Mouse (Mus musculus): ENCODE measurements around the gene Uba5. TPM values are rescaled to one million over a fixed set of nuclear protein-coding genes. Genes with fewer than 3 reads are reported as not detected.
A peak's percentile ranks its signal among the peaks of the same experiment; 100 is the strongest.

Gene Uba5
- polyA plus RNA-seq, 1 experiment from 2014 or later, result 41.7 TPM

GRCm38 (mm10) chr9:104040362-104040761 lies 22.6 kb downstream of the Uba5 start, which contains the start of gene Gm28305:
Gene Gm28305, plus strand, starts transcription at chr9:104040662.
- no peaks in the 10 kb centered on the region for H3K4me1 ChIP-seq (replicated peaks; ENCODE audit: control insufficient read depth, insufficient read depth, low read length)
- H3K36me3 ChIP-seq (ENCODE audit: control insufficient read depth, insufficient read depth, low read length), result peaks cover 2% of the 10 kb centered on the region; the same call in 1 of the 2 replicates
- WGBS, result 59% methylated on average over 2 of the region's 2 CpGs
- no peaks in the 10 kb centered on the region for H3K27me3 ChIP-seq (replicated peaks; ENCODE audit: control insufficient read depth, insufficient read depth, low read length)
- no peak within 1 kb of the TSS for H3K4me2 ChIP-seq
- H3K4me3 ChIP-seq (ENCODE audit: low read depth, low read length), result no peak within 1 kb of the TSS
- no peak within 1 kb of the TSS for H3K27ac ChIP-seq (ENCODE audit: low read depth, low read length)
- H3K9me3 ChIP-seq (ENCODE audit: control insufficient read depth, low read length), result no peaks in the 10 kb centered on the region
- H3K9ac ChIP-seq (ENCODE audit: low read depth, low read length), result no peak within 1 kb of the TSS
- ATAC-seq (replicated peaks; ENCODE audit: low FRiP score) (no peak), DNase-seq (ENCODE audit: low spot score) (no peak)

GRCm38 (mm10) chr9:104039742-104040141 lies 23.2 kb downstream of the Uba5 start:
- DNase-seq (ENCODE audit: low spot score) (no peak), ATAC-seq (replicated peaks; ENCODE audit: low FRiP score) (no peak)
- Histone ChIP-seq H3K9me3 (ENCODE audit: control insufficient read depth, low read length) (no peaks in the 10 kb centered on the region), H3K27ac (ENCODE audit: low read depth, low read length) (no peak overlapping the region), H3K36me3 (ENCODE audit: control insufficient read depth, insufficient read depth, low read length) (peaks cover 2% of the 10 kb centered on the region; the same call in 1 of the 2 replicates), H3K4me1 (replicated peaks; ENCODE audit: control insufficient read depth, insufficient read depth, low read length) (no peaks in the 10 kb centered on the region), H3K4me2 (no peak overlapping the region), H3K27me3 (replicated peaks; ENCODE audit: control insufficient read depth, insufficient read depth, low read length) (no peaks in the 10 kb centered on the region), H3K9ac (ENCODE audit: low read depth, low read length) (no peak overlapping the region), H3K4me3 (ENCODE audit: low read depth, low read length) (no peak overlapping the region)
- WGBS, result 67% methylated on average over 4 of the region's 4 CpGs

GRCm38 (mm10) chr9:104039031-104039695 lies 23.8 kb downstream of the Uba5 start:
- no peaks in the 10 kb centered on the region for H3K9me3 ChIP-seq (ENCODE audit: control insufficient read depth, low read length)
- ATAC-seq (replicated peaks; ENCODE audit: low FRiP score) (no peak), DNase-seq (ENCODE audit: low spot score) (no peak)
- no peak overlapping the region for H3K27ac ChIP-seq (ENCODE audit: low read depth, low read length)
- no peaks in the 10 kb centered on the region for H3K27me3 ChIP-seq (replicated peaks; ENCODE audit: control insufficient read depth, insufficient read depth, low read length)
- 0 out of 2 replicates have a peak, but pooled peaks cover 2% of the 10 kb centered on the region for H3K36me3 ChIP-seq (ENCODE audit: control insufficient read depth, insufficient read depth, low read length)
- H3K4me1 ChIP-seq (replicated peaks; ENCODE audit: control insufficient read depth, insufficient read depth, low read length), result no peaks in the 10 kb centered on the region
- no peak overlapping the region for H3K4me3 ChIP-seq (ENCODE audit: low read depth, low read length)
- no peak overlapping the region for H3K9ac ChIP-seq (ENCODE audit: low read depth, low read length)
- no peak overlapping the region for H3K4me2 ChIP-seq
- 86% methylated on average over 21 of the region's 21 CpGs for WGBS

- Histone ChIP-seq H3K36me3 (ENCODE audit: control insufficient read depth, insufficient read depth, low read length) (0 out of 2 replicates have a peak, but pooled peaks cover 2% of the 10 kb centered on the region), H3K27ac (ENCODE audit: low read depth, low read length) (no peak overlapping the region), H3K4me2 (no peak overlapping the region), H3K27me3 (replicated peaks; ENCODE audit: control insufficient read depth, insufficient read depth, low read length) (no peaks in the 10 kb centered on the region), H3K4me1 (replicated peaks; ENCODE audit: control insufficient read depth, insufficient read depth, low read length) (no peaks in the 10 kb centered on the region), H3K9me3 (ENCODE audit: control insufficient read depth, low read length) (no peaks in the 10 kb centered on the region), H3K4me3 (ENCODE audit: low read depth, low read length) (no peak overlapping the region), H3K9ac (ENCODE audit: low read depth, low read length) (no peak overlapping the region)
- ATAC-seq (replicated peaks; ENCODE audit: low FRiP score) (no peak), DNase-seq (ENCODE audit: low spot score) (no peak)
- WGBS, result 84% methylated on average over 13 of the region's 13 CpGs
These were observed 24.7 kb downstream of the Uba5 start for GRCm38 (mm10) chr9:104038266-104038665.

- DNase-seq (ENCODE audit: low spot score) (peak; percentile 56), ATAC-seq (replicated peaks; ENCODE audit: low FRiP score) (peak; percentile 81)
- Histone ChIP-seq H3K36me3 (ENCODE audit: control insufficient read depth, insufficient read depth, low read length) (peaks cover 2% of the 10 kb centered on the region; the same call in 1 of the 2 replicates), H3K27ac (ENCODE audit: low read depth, low read length) (no peak overlapping the region), H3K9ac (ENCODE audit: low read depth, low read length) (no peak overlapping the region), H3K4me2 (peak overlapping the region; percentile 31; the same call in 1 of the 2 replicates), H3K4me3 (ENCODE audit: low read depth, low read length) (no peak overlapping the region), H3K27me3 (replicated peaks; ENCODE audit: control insufficient read depth, insufficient read depth, low read length) (no peaks in the 10 kb centered on the region), H3K9me3 (ENCODE audit: control insufficient read depth, low read length) (no peaks in the 10 kb centered on the region), H3K4me1 (replicated peaks; ENCODE audit: control insufficient read depth, insufficient read depth, low read length) (no peaks in the 10 kb centered on the region)
- WGBS, result 48% methylated on average over 24 of the region's 24 CpGs
These were observed 27.5 kb downstream of the Uba5 start for GRCm38 (mm10) chr9:104035261-104036015.

- WGBS, result 75% methylated on average over 6 of the region's 6 CpGs
- H3K27ac ChIP-seq (ENCODE audit: low read depth, low read length), result no peak overlapping the region
- ATAC-seq (replicated peaks; ENCODE audit: low FRiP score), result no peak
These were observed 28.2 kb downstream of the Uba5 start for GRCm38 (mm10) chr9:104034718-104035117.

GRCm38 (mm10) chr9:104034231-104034630 lies 28.7 kb downstream of the Uba5 start:
- Histone ChIP-seq H3K4me3 (ENCODE audit: low read depth, low read length) (no peak overlapping the region), H3K9me3 (ENCODE audit: control insufficient read depth, low read length) (no peaks in the 10 kb centered on the region), H3K4me2 (no peak overlapping the region), H3K27ac (ENCODE audit: low read depth, low read length) (no peak overlapping the region), H3K36me3 (ENCODE audit: control insufficient read depth, insufficient read depth, low read length) (peaks cover 2% of the 10 kb centered on the region; the same call in 1 of the 2 replicates), H3K9ac (ENCODE audit: low read depth, low read length) (no peak overlapping the region), H3K4me1 (replicated peaks; ENCODE audit: control insufficient read depth, insufficient read depth, low read length) (no peaks in the 10 kb centered on the region), H3K27me3 (replicated peaks; ENCODE audit: control insufficient read depth, insufficient read depth, low read length) (no peaks in the 10 kb centered on the region)
- 77% methylated on average over 8 of the region's 8 CpGs for WGBS
- ATAC-seq (replicated peaks; ENCODE audit: low FRiP score), result no peak
- DNase-seq (ENCODE audit: low spot score), result no peak

More at GRCm38 (mm10) chr9:104034718-104035117, 28.2 kb downstream of the Uba5 start:
- Histone ChIP-seq H3K4me3 (ENCODE audit: low read depth, low read length) (no peak overlapping the region), H3K27me3 (replicated peaks; ENCODE audit: control insufficient read depth, insufficient read depth, low read length) (no peaks in the 10 kb centered on the region), H3K4me2 (no peak overlapping the region; the same call in 1 of the 2 replicates), H3K36me3 (ENCODE audit: control insufficient read depth, insufficient read depth, low read length) (peaks cover 2% of the 10 kb centered on the region; the same call in 1 of the 2 replicates), H3K9ac (ENCODE audit: low read depth, low read length) (no peak overlapping the region), H3K9me3 (ENCODE audit: control insufficient read depth, low read length) (no peaks in the 10 kb centered on the region), H3K4me1 (replicated peaks; ENCODE audit: control insufficient read depth, insufficient read depth, low read length) (no peaks in the 10 kb centered on the region)
- no peak for DNase-seq (ENCODE audit: low spot score)

GRCm38 (mm10) chr9:104029861-104030260 lies 33.1 kb downstream of the Uba5 start:
- ATAC-seq (replicated peaks; ENCODE audit: low FRiP score), result no peak
- Histone ChIP-seq H3K4me3 (ENCODE audit: low read depth, low read length) (no peak overlapping the region), H3K27ac (ENCODE audit: low read depth, low read length) (no peak overlapping the region), H3K9me3 (ENCODE audit: control insufficient read depth, low read length) (no peaks in the 10 kb centered on the region), H3K27me3 (replicated peaks; ENCODE audit: control insufficient read depth, insufficient read depth, low read length) (no peaks in the 10 kb centered on the region), H3K36me3 (ENCODE audit: control insufficient read depth, insufficient read depth, low read length) (peaks cover 5% of the 10 kb centered on the region), H3K4me2 (no peak overlapping the region), H3K4me1 (replicated peaks; ENCODE audit: control insufficient read depth, insufficient read depth, low read length) (no peaks in the 10 kb centered on the region), H3K9ac (ENCODE audit: low read depth, low read length) (no peak overlapping the region)
- whole genome bisulfite sequencing, result 85% methylated on average over 11 of the region's 11 CpGs
- DNase-seq (ENCODE audit: low spot score), result no peak

All from liver, embryonic 11.5 days (tissue).